Comparison of ENCODE assay signal across 23 mouse cellular contexts in the genomic region with DNA sequence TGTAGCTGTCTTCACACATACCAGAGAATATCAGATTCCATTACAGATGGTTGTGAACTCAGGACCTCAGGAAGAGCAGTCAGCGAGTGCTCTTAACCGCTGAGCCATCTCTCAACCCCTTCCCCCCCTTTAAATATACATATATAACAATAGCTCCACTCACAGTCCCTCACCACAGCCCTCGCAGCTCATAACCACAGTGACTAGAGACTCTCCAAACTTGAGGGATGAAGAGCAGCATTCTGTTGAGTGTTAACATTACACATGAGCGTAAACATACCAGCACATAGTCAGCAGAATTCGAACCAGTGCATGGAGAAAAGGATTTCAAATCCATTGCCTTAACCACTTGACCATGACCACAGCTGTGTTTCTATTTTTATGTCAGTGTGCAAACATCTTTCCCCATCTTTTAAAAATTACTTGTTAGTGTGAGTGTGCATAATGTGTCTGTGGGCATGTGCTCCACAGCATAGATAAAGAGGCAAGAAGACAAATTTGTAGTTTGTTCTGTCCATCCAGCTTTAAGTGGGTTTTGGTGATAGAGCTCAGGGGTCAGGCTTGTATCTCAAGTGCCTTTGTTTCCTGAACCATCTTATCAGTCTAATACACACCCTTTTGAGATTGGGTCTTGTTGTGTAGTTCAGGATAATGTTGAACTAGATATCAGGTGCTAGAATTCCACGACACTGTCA. TPM values are rescaled to one million over a fixed set of nuclear protein-coding genes. Genes with fewer than 3 reads are reported as not detected.
A peak's percentile ranks its signal among the peaks of the same experiment; 100 is the strongest.
DNase-seq lines count a peak whose midpoint lies in the region; ATAC-seq lines count a peak whose summit lies in the region.
"Had no signal": no experiment of that assay in that cellular context is flagged by ENCODE, and none has a peak within 500 bp of the region (broad histone marks: within the 10 kb centered on the region; RNA-seq: fewer than 3 reads in every experiment).

No protein-coding gene starts in this region.

- DNase-seq in 416B (ENCODE audit: low read depth) (peak; percentile 77), A20 (ENCODE audit: low read depth, low spot score) (peak; percentile 29)
- no peak for DNase-seq in layer of hippocampus, adult 11-12 months (ENCODE audit: low spot score)
- no peak for DNase-seq in cerebellum, adult 11-12 months
- DNase-seq: adrenal gland, adult 2 months; adrenal gland, postnatal 36 days; cerebellum, adult 8-10 months; cerebellum, postnatal 25 days; gastrocnemius, postnatal 25 days; heart, adult 18-20 months; heart, postnatal 4 days; kidney, adult 8-10 months; kidney, postnatal 4 days; layer of hippocampus, postnatal 36 days; midbrain, embryonic 14.5 days; retina, postnatal 1 day; right cerebral cortex, postnatal 14 days; thymus, postnatal 25 days had no signal

- ATAC-seq in common myeloid progenitor, adult 5-6 weeks (replicated peaks; ENCODE audit: low read depth, poor library complexity, severe bottlenecking), result peak; percentile 71
- peak; percentile 50 for ATAC-seq in megakaryocyte progenitor cell, adult 5-6 weeks (replicated peaks; ENCODE audit: poor library complexity)
- ATAC-seq: activated CD4-positive, CD25-positive, alpha-beta regulatory T cell, adult 4 months; forebrain, embryonic 13.5 days; intestine, embryonic 16.5 days had no signal

RNA-seq across cellular contexts. Expression of a gene that starts 18.4 kb away (rescaled TPM):
- total RNA-seq in common myeloid progenitor, adult 5-6 weeks (2017), result 32.6 and 38.1 TPM in 2 replicates
- total RNA-seq in megakaryocyte progenitor cell, adult 5-6 weeks (2015), result 31.0 and 36.1 TPM in 2 replicates
- 29.0 and 30.3 TPM in 2 replicates for total RNA-seq in megakaryocyte progenitor cell, adult 5-6 weeks (2017)

Comparison
In these comparisons a context has a peak if more than half of its experiments do, and no peak if none do; other contexts are left out.
1. DNase-seq: peak in 416B (single experiment) and A20 (single experiment); none in layer of hippocampus, adult 11-12 months (single experiment) and cerebellum, adult 11-12 months (single experiment).